Mouse (Mus musculus): ENCODE data around the gene Pgs1. TPM values are rescaled to one million over a fixed set of nuclear protein-coding genes. Genes with fewer than 3 reads are reported as not detected.

Pgs1 gene
- polyA plus RNA-seq, 1 experiment: 2.8 TPM

- H3K4me3 ChIP-seq (replicated peaks): no peak overlapping the region
- peaks cover 67% of the 10 kb centered on the region for H3K36me3 ChIP-seq (ENCODE audit: control insufficient read depth)
- peaks cover 71% of the 10 kb centered on the region for H3K4me1 ChIP-seq (ENCODE audit: control insufficient read depth)
- no peak for TF ChIP-seq TAL1 (IDR thresholded peaks at IDR 0.05; ENCODE audit: low read length)
- TF ChIP-seq GATA1 (IDR thresholded peaks at IDR 0.05; ENCODE audit: low read length): no peak
- H3K9me3 ChIP-seq (ENCODE audit: control insufficient read depth, low read length): no peaks in the 10 kb centered on the region
- no peaks in the 10 kb centered on the region for H3K27me3 ChIP-seq (ENCODE audit: control insufficient read depth)
These were observed 9.2 kb downstream of the Pgs1 start for GRCm38 (mm10) chr11:117995255-117995654.

GRCm38 (mm10) chr11:117995661-117996060, 9.6 kb downstream of the Pgs1 start:
- Histone ChIP-seq H3K27me3 (ENCODE audit: control insufficient read depth) (no peaks in the 10 kb centered on the region), H3K4me3 (replicated peaks) (no peak overlapping the region), H3K4me1 (ENCODE audit: control insufficient read depth) (peaks cover 71% of the 10 kb centered on the region), H3K36me3 (ENCODE audit: control insufficient read depth) (peaks cover 68% of the 10 kb centered on the region), H3K9me3 (ENCODE audit: control insufficient read depth, low read length) (no peaks in the 10 kb centered on the region)
- TF ChIP-seq GATA1 (IDR thresholded peaks at IDR 0.05; ENCODE audit: low read length) (no peak), TAL1 (IDR thresholded peaks at IDR 0.05; ENCODE audit: low read length) (no peak)

- TF ChIP-seq GATA1 (IDR thresholded peaks at IDR 0.05; ENCODE audit: low read length): no peak
- TF ChIP-seq TAL1 (IDR thresholded peaks at IDR 0.05; ENCODE audit: low read length): no peak
These were observed 10.0 kb downstream of the Pgs1 start for GRCm38 (mm10) chr11:117996066-117996465.

GRCm38 (mm10) chr11:117997085-117997484, 11.0 kb downstream of the Pgs1 start:
- no peaks in the 10 kb centered on the region for H3K9me3 ChIP-seq (ENCODE audit: control insufficient read depth, low read length)
- peaks cover 72% of the 10 kb centered on the region for H3K4me1 ChIP-seq (ENCODE audit: control insufficient read depth)
- peaks cover 78% of the 10 kb centered on the region for H3K36me3 ChIP-seq (ENCODE audit: control insufficient read depth)

More at GRCm38 (mm10) chr11:117996066-117996465, 10.0 kb downstream of the Pgs1 start:
- Histone ChIP-seq H3K36me3 (ENCODE audit: control insufficient read depth) (peaks cover 71% of the 10 kb centered on the region), H3K4me1 (ENCODE audit: control insufficient read depth) (peaks cover 71% of the 10 kb centered on the region), H3K27me3 (ENCODE audit: control insufficient read depth) (no peaks in the 10 kb centered on the region), H3K4me3 (replicated peaks) (no peak overlapping the region), H3K9me3 (ENCODE audit: control insufficient read depth, low read length) (no peaks in the 10 kb centered on the region)

GRCm38 (mm10) chr11:117998356-117998755, 12.3 kb downstream of the Pgs1 start:
- no peak for TF ChIP-seq GATA1 (IDR thresholded peaks at IDR 0.05; ENCODE audit: low read length)
- no peak for TF ChIP-seq TAL1 (IDR thresholded peaks at IDR 0.05; ENCODE audit: low read length)
- Histone ChIP-seq H3K36me3 (ENCODE audit: control insufficient read depth) (peaks cover 78% of the 10 kb centered on the region), H3K4me3 (replicated peaks) (no peak overlapping the region)

More at GRCm38 (mm10) chr11:117997085-117997484, 11.0 kb downstream of the Pgs1 start:
- TF ChIP-seq TAL1 (IDR thresholded peaks at IDR 0.05; ENCODE audit: low read length) (no peak), GATA1 (IDR thresholded peaks at IDR 0.05; ENCODE audit: low read length) (no peak)
- Histone ChIP-seq H3K4me3 (replicated peaks) (no peak overlapping the region), H3K27me3 (ENCODE audit: control insufficient read depth) (no peaks in the 10 kb centered on the region)

GRCm38 (mm10) chr11:117999260-117999934, 13.3 kb downstream of the Pgs1 start:
- H3K4me1 ChIP-seq (ENCODE audit: control insufficient read depth): peaks cover 54% of the 10 kb centered on the region
- no peak for TF ChIP-seq TAL1 (IDR thresholded peaks at IDR 0.05; ENCODE audit: low read length)
- TF ChIP-seq GATA1 (IDR thresholded peaks at IDR 0.05; ENCODE audit: low read length): no peak
- no peak overlapping the region for H3K4me3 ChIP-seq (replicated peaks)
- H3K36me3 ChIP-seq (ENCODE audit: control insufficient read depth): peaks cover 80% of the 10 kb centered on the region
- no peaks in the 10 kb centered on the region for H3K27me3 ChIP-seq (ENCODE audit: control insufficient read depth)
- H3K9me3 ChIP-seq (ENCODE audit: control insufficient read depth, low read length): no peaks in the 10 kb centered on the region

More at GRCm38 (mm10) chr11:117998356-117998755, 12.3 kb downstream of the Pgs1 start:
- Histone ChIP-seq H3K27me3 (ENCODE audit: control insufficient read depth) (no peaks in the 10 kb centered on the region), H3K9me3 (ENCODE audit: control insufficient read depth, low read length) (no peaks in the 10 kb centered on the region), H3K4me1 (ENCODE audit: control insufficient read depth) (peaks cover 63% of the 10 kb centered on the region)

GRCm38 (mm10) chr11:118000083-118000482, 14.0 kb downstream of the Pgs1 start:
- Histone ChIP-seq H3K27me3 (ENCODE audit: control insufficient read depth) (no peaks in the 10 kb centered on the region), H3K9me3 (ENCODE audit: control insufficient read depth, low read length) (no peaks in the 10 kb centered on the region), H3K4me1 (ENCODE audit: control insufficient read depth) (peaks cover 48% of the 10 kb centered on the region), H3K36me3 (ENCODE audit: control insufficient read depth) (peaks cover 81% of the 10 kb centered on the region), H3K4me3 (replicated peaks) (no peak overlapping the region)
- TF ChIP-seq GATA1 (IDR thresholded peaks at IDR 0.05; ENCODE audit: low read length): no peak
- TF ChIP-seq TAL1 (IDR thresholded peaks at IDR 0.05; ENCODE audit: low read length): no peak

- no peak for TF ChIP-seq TAL1 (IDR thresholded peaks at IDR 0.05; ENCODE audit: low read length)
- TF ChIP-seq GATA1 (IDR thresholded peaks at IDR 0.05; ENCODE audit: low read length): no peak; the same call in 1 of the 2 replicates
- Histone ChIP-seq H3K9me3 (ENCODE audit: control insufficient read depth, low read length) (no peaks in the 10 kb centered on the region), H3K27me3 (ENCODE audit: control insufficient read depth) (no peaks in the 10 kb centered on the region), H3K4me3 (replicated peaks) (peak overlapping the region; percentile 48), H3K4me1 (ENCODE audit: control insufficient read depth) (peaks cover 43% of the 10 kb centered on the region), H3K36me3 (ENCODE audit: control insufficient read depth) (peaks cover 84% of the 10 kb centered on the region)
These were observed 14.6 kb downstream of the Pgs1 start for GRCm38 (mm10) chr11:118000565-118001215.

GRCm38 (mm10) chr11:118003176-118003575, 17.1 kb downstream of the Pgs1 start:
- Histone ChIP-seq H3K27me3 (ENCODE audit: control insufficient read depth) (no peaks in the 10 kb centered on the region), H3K4me3 (replicated peaks) (no peak overlapping the region), H3K4me1 (ENCODE audit: control insufficient read depth) (peaks cover 62% of the 10 kb centered on the region), H3K36me3 (ENCODE audit: control insufficient read depth) (peaks cover 97% of the 10 kb centered on the region), H3K9me3 (ENCODE audit: control insufficient read depth, low read length) (no peaks in the 10 kb centered on the region)
- no peak for TF ChIP-seq TAL1 (IDR thresholded peaks at IDR 0.05; ENCODE audit: low read length)
- TF ChIP-seq GATA1 (IDR thresholded peaks at IDR 0.05; ENCODE audit: low read length): no peak

Data from erythroblast, embryonic 14.5 days (primary cell).